Mouse (Mus musculus): ENCODE data around the gene 3830403N18Rik.
"Not testable (repeated sequence)": the region's sequence is repeated elsewhere in the genome, so short reads cannot be mapped to it uniquely, and the experiment has no call there.

The 3830403N18Rik gene

DNA sequence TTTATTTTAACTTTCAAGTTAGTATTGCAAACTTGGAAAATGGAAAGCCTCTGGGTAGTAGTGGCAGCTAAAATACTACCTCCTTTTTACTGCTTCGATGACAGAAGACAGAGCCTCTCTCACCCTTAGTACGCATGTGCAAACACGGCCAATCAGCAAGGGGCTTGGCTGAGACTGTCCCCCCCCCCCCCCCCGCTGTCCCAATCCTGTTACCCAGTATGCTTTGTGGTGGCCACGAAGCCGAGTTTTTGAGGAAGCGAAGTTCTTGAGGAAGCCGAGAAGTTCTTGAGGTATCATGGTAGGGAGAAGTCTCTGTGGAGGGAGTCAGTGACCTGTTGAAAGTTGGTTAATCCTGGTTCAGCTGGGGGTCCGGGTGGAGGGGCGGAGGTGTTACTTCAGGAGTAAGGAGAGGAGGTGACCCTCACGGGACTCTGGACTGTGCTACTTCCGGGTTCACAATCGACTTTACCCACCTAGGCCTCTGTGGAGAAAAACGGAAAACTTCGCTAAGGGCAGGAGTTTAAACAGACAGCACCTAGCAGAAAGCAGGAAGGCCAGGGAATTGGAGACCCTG lies at the start of gene 3830403N18Rik:
Gene 3830403N18Rik, plus strand, starts transcription at position 237 of the 574 bp plus-strand sequence.
- DNase-seq (ENCODE audit: low spot score): not testable (repeated sequence)

DNA sequence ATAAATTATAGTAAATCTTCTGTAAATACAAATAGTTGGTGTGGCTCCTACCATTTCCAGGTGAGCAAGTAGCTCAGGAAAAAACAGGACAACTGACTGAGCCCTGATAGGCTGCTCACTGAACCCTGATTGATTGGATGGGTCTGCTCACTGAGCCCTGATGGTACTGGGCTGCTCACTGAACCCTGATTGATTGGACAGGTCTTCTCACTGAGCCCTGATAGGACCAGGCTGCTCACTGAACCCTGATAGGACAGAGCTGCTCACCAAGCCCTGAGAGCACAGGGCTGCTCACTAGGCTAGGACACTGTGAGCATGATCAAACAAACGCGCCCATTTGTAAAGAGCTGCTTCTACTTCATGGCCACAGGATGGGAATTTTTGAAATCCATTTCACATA lies 15.0 kb downstream of the 3830403N18Rik start:
- no peak for DNase-seq (ENCODE audit: low spot score)

DNA sequence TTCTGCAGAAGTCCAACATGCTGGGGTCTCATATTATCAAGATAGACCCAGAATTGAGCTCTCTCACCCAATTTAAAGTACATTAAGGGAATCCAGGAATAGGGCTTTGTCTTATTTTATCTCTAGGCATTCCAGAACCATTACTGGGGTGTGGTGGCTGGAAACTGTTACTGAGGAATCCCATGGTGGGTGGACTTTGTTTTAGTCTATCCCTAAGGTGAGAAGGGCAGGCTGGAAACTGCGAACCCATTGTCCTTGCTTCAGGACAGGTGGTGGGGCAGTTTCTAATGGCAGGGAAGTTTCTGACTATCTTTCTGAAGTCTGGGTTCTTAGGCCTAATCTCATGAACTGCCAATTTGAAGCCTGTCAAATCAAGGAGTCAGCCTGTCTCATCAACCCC lies 50.1 kb downstream of the 3830403N18Rik start:
- not testable (repeated sequence) for DNase-seq (ENCODE audit: low spot score)

All from layer of hippocampus, adult 9-10 months (tissue).